Mouse (Mus musculus) neural tube, embryonic 15.5 days (tissue): ENCODE results near the gene Bcl9. TPM values are rescaled to one million over a fixed set of nuclear protein-coding genes. Genes with fewer than 3 reads are reported as not detected.

Source experiments
- ATAC-seq: fragments of 200-750 bp; cut with Nextera tagmentation; 2 replicates; pipeline ENCODE4 v1.8.0; 2017; ENCODE audit warnings: mild to moderate bottlenecking, moderate TSS enrichment, moderate library complexity; ENCODE audit not compliant: low FRiP score
- H3K27ac ChIP-seq: fragments of 300-500 bp; sonication (generic); replicated peaks from 2 replicates; pipeline ENCODE4 v1.5.1; 2015; ENCODE audit warnings: mild to moderate bottlenecking, inconsistent platforms
- H3K27me3 ChIP-seq: fragments of 300-500 bp; sonication (generic); replicated peaks from 2 replicates; pipeline ENCODE4 v1.6.1; 2015; ENCODE audit warnings: inconsistent platforms
- H3K36me3 ChIP-seq: fragments of 300-500 bp; sonication (generic); 2 replicates; pipeline ENCODE4 v1.6.1; 2015; ENCODE audit warnings: inconsistent platforms
- H3K4me1 ChIP-seq: fragments of 300-500 bp; sonication (generic); 2 replicates; pipeline ENCODE4 v1.6.1; 2015; ENCODE audit warnings: inconsistent platforms
- H3K4me2 ChIP-seq: fragments of 300-500 bp; sonication (generic); 2 replicates; pipeline ENCODE4 v1.6.1; 2015; ENCODE audit warnings: inconsistent platforms, mild to moderate bottlenecking, moderate library complexity
- H3K4me3 ChIP-seq: fragments of 300-500 bp; sonication (generic); replicated peaks from 2 replicates; pipeline ENCODE4 v1.5.1; 2015; ENCODE audit warnings: mild to moderate bottlenecking, inconsistent platforms
- H3K9ac ChIP-seq: fragments of 300-500 bp; sonication (generic); replicated peaks from 2 replicates; pipeline ENCODE4 v1.6.1; 2015; ENCODE audit warnings: mild to moderate bottlenecking, inconsistent platforms
- H3K9me3 ChIP-seq: fragments of 300-500 bp; sonication (generic); replicated peaks from 2 replicates; pipeline ENCODE4 v1.6.1; 2016; ENCODE audit warnings: inconsistent platforms
- WGBS: fragments of 180-500 bp; shearing (Covaris S2); methylation state at CpG from one replicate; pipeline ENCODE4 v1.1.7; 2015; ENCODE audit warnings: mixed read lengths; 5-methylcytosine and 5-hydroxymethylcytosine counted together
- polyA plus RNA-seq: library from polyadenylated mRNA; unstranded; fragments of >200 nt; fragmentation: Nextera tagmentation; extraction: Ambion mirVana; gene quantifications from 2 replicates; pipeline ENCODE4 v1.2.1, GENCODE M21; 2015

The Bcl9 gene
- 64.6 and 64.9 TPM in 2 replicates for polyA plus RNA-seq

DNA sequence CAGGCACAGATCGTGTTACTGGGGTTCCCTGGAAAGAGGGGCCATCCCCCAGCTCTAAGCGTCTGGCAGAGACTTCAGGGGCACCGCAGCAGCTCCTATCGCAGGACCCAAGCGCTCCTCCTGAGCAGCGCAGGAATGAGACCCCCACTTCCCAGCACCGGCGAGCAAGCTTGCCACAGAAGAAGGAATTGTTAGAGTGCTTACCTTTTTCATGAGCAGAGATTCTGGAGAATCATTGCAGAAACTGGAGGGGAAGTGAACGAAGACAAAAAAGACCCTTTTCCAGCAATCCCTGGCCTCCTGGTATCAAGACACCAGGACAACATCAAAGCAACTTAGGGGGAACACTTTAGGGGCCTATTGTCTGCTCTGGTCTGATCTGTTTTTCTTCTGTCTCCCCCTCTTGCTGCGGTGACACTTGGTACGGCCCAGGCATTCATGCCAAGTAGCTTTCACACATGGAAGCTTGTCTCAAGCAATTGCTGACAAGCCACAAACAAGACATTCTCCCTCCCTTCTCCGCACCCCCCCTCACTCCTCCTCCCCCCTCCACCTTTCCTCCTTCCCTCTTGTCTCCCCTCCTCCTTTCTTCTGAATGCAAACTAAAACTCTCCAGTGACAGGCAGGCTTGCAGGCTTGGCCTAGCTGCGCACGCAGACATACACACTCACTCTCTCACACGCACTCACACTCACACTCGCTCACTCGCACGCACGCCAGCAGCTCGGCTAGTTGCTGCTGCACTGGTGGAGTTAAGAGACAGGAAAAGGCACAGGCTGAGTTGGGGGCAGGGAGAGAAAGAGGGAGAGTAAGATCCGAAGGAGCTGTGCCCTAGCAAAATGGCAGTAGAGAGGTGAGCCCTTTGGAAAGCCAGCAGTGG, at the start of gene Bcl9:
Gene Bcl9, minus strand, starts transcription at position 365 of the 880 bp plus-strand sequence.
- peak within 1 kb of the TSS; percentile 84 for H3K9ac ChIP-seq
- ATAC-seq: peak; percentile 89
- H3K4me3 ChIP-seq: peak within 1 kb of the TSS; percentile 73
- no peaks in the 10 kb centered on the region for H3K27me3 ChIP-seq
- no peaks in the 10 kb centered on the region for H3K36me3 ChIP-seq
- H3K27ac ChIP-seq: peak within 1 kb of the TSS; percentile 97
- peaks cover 45% of the 10 kb centered on the region for H3K4me1 ChIP-seq
- H3K4me2 ChIP-seq: peak within 1 kb of the TSS; percentile 78
- H3K9me3 ChIP-seq: no peaks in the 10 kb centered on the region
- under 1% methylated on average over 21 of the region's 21 CpGs for WGBS

DNA sequence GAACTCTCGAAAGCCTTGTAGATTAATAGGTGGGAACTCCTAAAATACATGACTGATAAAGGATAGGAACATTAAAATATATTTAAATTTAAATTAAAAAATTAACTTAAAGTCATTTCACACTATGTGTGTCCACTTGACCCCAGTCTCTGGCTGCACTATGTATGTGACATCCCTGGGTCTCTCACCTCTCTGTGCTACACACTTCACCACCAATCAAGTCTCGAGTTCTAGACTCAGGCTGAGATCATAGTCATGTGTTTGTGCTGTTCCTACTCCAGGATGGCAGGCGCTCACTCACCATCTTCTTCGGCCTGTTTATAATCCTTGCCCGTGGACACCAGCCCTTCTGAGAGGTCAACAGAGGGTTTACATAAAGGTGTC, 41.5 kb upstream of the Bcl9 start:
- H3K9me3 ChIP-seq: no peaks in the 10 kb centered on the region
- no peak for ATAC-seq
- H3K4me3 ChIP-seq: no peak overlapping the region
- no peak overlapping the region for H3K27ac ChIP-seq
- no peak overlapping the region for H3K4me2 ChIP-seq
- WGBS: 70% methylated on average over 5 of the region's 5 CpGs
- H3K9ac ChIP-seq: no peak overlapping the region
- peaks cover 25% of the 10 kb centered on the region for H3K4me1 ChIP-seq
- H3K27me3 ChIP-seq: peaks cover 4% of the 10 kb centered on the region; the same call in 1 of the 2 replicates
- no peaks in the 10 kb centered on the region for H3K36me3 ChIP-seq

DNA sequence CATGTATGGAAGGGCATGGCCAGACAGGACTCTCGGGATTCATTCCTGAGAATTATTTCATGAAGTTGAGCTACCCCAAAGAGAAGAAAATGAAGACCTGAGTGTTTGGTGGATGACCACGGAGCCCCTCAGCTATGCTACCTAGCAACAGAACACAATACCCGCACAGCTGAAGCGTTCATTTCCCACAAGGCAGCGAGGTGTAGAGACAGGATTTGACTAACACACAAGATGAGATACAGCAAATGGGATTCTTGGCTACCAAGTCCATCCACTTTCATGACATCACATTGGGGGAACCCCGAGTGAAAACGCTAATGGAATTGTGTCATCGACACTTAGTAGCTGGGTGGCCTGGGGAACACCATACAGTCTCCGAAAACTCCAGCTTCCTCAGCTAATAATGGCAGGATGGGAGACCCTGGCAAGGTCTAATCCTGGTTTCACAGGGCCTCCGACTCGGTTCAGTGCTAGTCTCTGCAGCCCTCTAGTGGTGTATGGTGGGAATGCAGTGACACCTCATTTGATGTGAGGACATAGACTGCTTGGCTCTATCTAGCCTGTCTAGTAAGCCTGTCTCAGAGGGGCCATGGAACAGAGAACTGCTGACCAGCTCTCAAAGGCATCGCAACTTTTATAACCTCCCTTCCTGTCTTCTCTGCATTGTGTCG, 40.9 kb upstream of the Bcl9 start:
- Histone ChIP-seq H3K4me1 (peaks cover 27% of the 10 kb centered on the region), H3K9ac (no peak overlapping the region), H3K4me2 (no peak overlapping the region), H3K27ac (no peak overlapping the region), H3K27me3 (peaks cover 4% of the 10 kb centered on the region; the same call in 1 of the 2 replicates), H3K36me3 (no peaks in the 10 kb centered on the region), H3K4me3 (no peak overlapping the region), H3K9me3 (no peaks in the 10 kb centered on the region)
- peak; percentile 90 for ATAC-seq
- 20% methylated on average over 13 of the region's 13 CpGs for WGBS

DNA sequence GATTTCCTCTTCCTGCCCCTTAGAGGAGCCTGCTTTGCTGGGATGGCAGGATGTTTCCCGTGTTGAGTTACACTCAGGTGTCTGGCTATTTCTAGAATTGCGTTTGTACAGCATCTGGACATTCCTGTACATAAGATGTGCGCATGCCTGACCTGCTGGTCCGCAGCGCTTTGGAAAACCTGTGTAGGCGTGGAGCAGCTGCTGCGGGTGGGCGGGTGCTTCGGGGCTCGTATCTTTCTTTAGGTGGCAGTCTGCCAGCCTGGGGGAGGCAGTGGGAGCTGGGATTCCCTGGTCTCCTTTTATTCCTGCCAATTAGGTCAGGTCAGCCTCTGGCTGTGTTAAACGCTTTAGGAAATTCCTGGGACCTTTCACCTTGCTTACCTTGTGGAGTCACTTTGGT, 39.6 kb upstream of the Bcl9 start:
- WGBS: 40% methylated on average over 11 of the region's 11 CpGs
- ATAC-seq: no peak
- H3K9ac ChIP-seq: no peak overlapping the region
- no peak overlapping the region for H3K4me3 ChIP-seq
- H3K27me3 ChIP-seq: peaks cover 4% of the 10 kb centered on the region; the same call in 1 of the 2 replicates
- peaks cover 27% of the 10 kb centered on the region for H3K4me1 ChIP-seq
- H3K4me2 ChIP-seq: peak overlapping the region; percentile 28; the same call in 1 of the 2 replicates
- H3K36me3 ChIP-seq: no peaks in the 10 kb centered on the region
- H3K27ac ChIP-seq: no peak overlapping the region
- no peaks in the 10 kb centered on the region for H3K9me3 ChIP-seq

DNA sequence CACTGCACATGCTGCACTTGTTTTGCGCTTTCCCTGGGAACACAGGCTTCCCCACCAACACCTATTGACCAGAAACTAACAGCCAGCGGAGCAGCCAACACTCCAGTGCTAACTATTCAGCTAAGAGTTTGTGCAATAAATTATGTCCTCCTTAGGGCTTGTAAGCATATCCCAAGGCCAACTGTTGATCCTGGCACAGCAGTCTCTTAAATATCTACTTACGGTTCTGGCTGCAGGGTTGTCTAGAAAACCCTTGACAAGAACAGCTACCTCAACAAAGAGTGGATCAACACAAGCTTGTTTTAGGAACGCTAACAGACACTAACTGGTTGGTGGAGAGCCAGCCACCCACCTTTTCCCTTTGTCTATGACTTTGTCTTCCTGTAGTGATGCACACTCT, 38.6 kb upstream of the Bcl9 start:
- no peak for ATAC-seq
- Histone ChIP-seq H3K4me3 (no peak overlapping the region), H3K27me3 (peaks cover 4% of the 10 kb centered on the region; the same call in 1 of the 2 replicates), H3K27ac (no peak overlapping the region), H3K9ac (no peak overlapping the region), H3K4me2 (no peak overlapping the region), H3K36me3 (no peaks in the 10 kb centered on the region), H3K9me3 (no peaks in the 10 kb centered on the region), H3K4me1 (peaks cover 27% of the 10 kb centered on the region)
- WGBS: 52% methylated on average over 4 of the region's 4 CpGs

DNA sequence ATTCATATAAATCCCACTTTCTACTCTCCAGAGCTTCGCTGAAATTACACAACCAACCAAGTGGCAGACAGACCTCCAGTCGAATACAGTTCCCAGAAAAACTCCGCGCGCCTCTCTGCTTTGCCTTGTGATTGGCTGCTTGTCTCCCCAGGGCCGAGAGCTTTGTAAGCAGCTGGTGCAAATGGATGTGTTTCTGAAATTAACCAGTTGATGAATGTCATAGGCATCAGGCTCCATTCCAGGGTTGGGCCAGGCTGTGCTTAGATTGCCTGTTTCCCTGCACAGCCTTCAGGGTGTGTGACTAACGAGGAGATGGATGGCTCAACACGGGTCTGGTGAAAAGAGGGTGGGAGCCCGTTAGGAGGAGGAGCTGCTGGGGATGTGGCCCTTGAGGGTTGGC, 36.9 kb upstream of the Bcl9 start:
- ATAC-seq: peak; percentile 39; the same call in 1 of the 2 replicates
- WGBS: 19% methylated on average over 9 of the region's 9 CpGs
- H3K4me2 ChIP-seq: peak overlapping the region; percentile 25
- H3K4me3 ChIP-seq: no peak overlapping the region
- H3K9me3 ChIP-seq: no peaks in the 10 kb centered on the region
- H3K27ac ChIP-seq: no peak overlapping the region
- peaks cover 4% of the 10 kb centered on the region; the same call in 1 of the 2 replicates for H3K27me3 ChIP-seq
- H3K4me1 ChIP-seq: peaks cover 27% of the 10 kb centered on the region
- no peaks in the 10 kb centered on the region for H3K36me3 ChIP-seq
- H3K9ac ChIP-seq: no peak overlapping the region

DNA sequence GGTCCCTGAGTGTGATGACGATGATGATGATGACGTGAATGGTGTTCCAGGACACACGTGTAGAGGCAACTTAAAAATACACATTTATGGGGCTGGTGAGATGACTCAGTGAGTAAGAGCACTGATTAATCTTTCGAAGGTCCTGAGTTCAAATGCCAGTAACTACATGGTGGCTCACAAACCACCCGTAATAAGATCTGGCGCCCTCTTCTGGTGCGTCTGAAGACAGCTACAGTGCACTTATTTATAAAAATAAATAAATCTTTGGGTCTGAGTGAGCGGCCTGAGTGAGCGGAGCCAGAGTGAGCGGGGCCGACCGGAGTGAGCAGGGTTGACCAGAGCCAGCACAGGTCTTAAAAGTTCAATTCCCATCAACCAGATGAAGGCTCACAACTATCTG, 34.5 kb upstream of the Bcl9 start:
- H3K27ac ChIP-seq: no peak overlapping the region
- no peak overlapping the region for H3K9ac ChIP-seq
- WGBS: 91% methylated on average over 12 of the region's 12 CpGs
- H3K4me3 ChIP-seq: no peak overlapping the region
- no peaks in the 10 kb centered on the region for H3K36me3 ChIP-seq
- peaks cover 16% of the 10 kb centered on the region for H3K4me1 ChIP-seq
- no peaks in the 10 kb centered on the region for H3K9me3 ChIP-seq
- no peak overlapping the region for H3K4me2 ChIP-seq
- ATAC-seq: no peak
- H3K27me3 ChIP-seq: peaks cover 4% of the 10 kb centered on the region; the same call in 1 of the 2 replicates

DNA sequence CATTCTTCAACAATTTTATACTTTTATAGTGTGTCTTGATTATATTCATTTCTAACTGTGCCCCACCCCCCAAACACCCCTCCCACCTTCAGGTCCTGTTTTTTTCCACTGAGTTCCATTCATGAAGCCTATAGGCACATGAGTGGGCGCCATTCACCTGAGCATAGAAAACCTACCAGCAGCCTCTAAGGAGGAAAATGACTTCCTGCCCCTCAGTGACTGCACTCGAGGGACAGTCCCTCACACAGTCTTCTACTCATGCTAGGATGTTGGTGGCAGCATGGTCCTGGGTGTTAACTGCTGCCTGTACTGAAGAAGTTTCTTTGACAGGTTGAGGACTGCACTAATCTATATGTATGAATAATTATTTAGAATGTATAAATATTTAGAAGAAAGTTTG, 30.1 kb upstream of the Bcl9 start:
- H3K27me3 ChIP-seq: peaks cover 6% of the 10 kb centered on the region; the same call in 1 of the 2 replicates
- no peaks in the 10 kb centered on the region for H3K9me3 ChIP-seq
- peaks cover 18% of the 10 kb centered on the region for H3K4me1 ChIP-seq
- no peak overlapping the region for H3K4me3 ChIP-seq
- 93% methylated on average over 2 of the region's 2 CpGs for WGBS
- no peak overlapping the region for H3K4me2 ChIP-seq
- H3K9ac ChIP-seq: no peak overlapping the region
- ATAC-seq: no peak
- H3K27ac ChIP-seq: no peak overlapping the region
- H3K36me3 ChIP-seq: no peaks in the 10 kb centered on the region

DNA sequence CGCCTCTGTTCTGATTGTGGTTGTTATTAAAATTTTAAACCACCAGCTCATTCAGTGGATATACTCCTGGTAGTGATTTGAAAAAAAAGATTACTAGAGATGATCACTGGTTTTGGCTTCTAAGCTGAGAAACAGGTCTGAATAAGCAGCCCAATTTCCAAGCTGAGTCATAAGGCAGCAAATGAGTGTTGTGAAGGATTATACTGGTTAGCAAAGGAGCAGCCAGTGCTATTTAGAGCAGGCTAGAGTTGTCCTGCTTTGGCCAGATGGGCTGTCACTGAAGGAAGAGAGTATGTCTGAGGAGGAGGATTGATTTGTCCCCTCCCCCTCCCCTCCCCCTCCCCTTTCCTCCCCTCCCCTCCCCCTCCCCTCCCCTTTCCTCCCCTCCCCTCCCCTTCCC, 29.6 kb upstream of the Bcl9 start:
- no peak for ATAC-seq
- no peaks in the 10 kb centered on the region for H3K9me3 ChIP-seq
- no peak overlapping the region for H3K9ac ChIP-seq

DNA sequence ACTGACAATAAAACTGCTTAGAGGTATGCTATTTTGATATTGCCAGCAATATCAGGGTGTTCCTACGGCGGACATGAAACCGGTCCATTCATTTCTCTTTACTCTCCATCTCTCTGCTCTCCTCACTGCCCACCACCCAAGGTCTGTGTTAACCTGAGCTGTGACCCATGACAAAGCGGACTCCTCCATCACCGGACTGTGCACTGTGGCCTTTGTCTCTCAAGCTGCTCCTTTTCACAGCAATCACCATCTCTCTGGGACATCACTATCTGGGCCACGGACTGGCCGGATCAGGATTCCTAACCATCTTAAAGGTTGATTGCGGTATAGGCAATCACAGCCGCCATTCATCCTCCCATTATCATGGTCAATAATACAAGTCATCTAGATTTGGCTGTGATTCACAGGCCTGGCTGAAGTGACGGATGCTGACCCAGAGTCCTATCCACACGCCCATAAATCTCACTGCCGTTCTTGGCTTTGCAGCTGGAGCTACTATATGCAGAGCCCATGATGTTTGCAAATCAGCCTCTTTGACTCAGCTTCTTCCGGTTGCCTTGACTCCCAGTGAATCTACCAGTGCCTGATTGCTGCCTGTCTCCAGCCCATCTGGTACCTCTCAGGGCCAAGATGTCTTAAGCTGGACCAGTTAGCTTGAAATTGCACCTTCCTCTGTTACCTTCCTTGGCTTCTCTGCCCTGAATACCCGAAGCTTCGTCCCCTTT, 28.1 kb upstream of the Bcl9 start:
- no peak for ATAC-seq
- Histone ChIP-seq H3K27me3 (peaks cover 8% of the 10 kb centered on the region; the same call in 1 of the 2 replicates), H3K36me3 (no peaks in the 10 kb centered on the region), H3K4me1 (peaks cover 18% of the 10 kb centered on the region), H3K9me3 (no peaks in the 10 kb centered on the region), H3K9ac (no peak overlapping the region), H3K4me2 (no peak overlapping the region), H3K27ac (no peak overlapping the region), H3K4me3 (no peak overlapping the region)
- WGBS: 38% methylated on average over 15 of the region's 15 CpGs

More for the DNA sequence above, 29.6 kb upstream of the Bcl9 start:
- 98% methylated on average over 1 of the region's 1 CpGs for WGBS
- Histone ChIP-seq H3K4me3 (no peak overlapping the region), H3K4me1 (peaks cover 18% of the 10 kb centered on the region), H3K27me3 (peaks cover 8% of the 10 kb centered on the region; the same call in 1 of the 2 replicates), H3K27ac (no peak overlapping the region), H3K4me2 (no peak overlapping the region), H3K36me3 (no peaks in the 10 kb centered on the region)

DNA sequence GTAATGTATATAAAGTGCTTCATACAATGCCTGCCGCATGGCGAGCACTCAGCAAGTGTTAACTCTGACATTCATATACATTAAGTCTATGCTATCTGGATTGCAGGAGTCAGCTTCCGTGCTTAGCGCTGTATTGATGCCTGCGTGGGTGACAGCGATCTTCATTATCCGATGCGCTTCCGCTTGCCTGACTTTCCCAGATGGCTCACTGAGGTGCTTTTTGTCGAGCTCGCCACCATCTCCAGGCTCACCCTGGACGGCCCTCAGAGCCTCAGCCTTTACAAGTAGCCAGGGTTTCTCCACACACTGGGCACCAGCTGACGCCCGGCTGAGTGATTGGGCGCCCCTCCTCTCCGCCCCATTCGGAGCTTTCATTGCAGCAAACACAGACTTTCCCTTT, 26.3 kb upstream of the Bcl9 start:
- Histone ChIP-seq H3K4me3 (peak overlapping the region; percentile 9; the same call in 1 of the 2 replicates), H3K36me3 (no peaks in the 10 kb centered on the region), H3K4me1 (peaks cover 18% of the 10 kb centered on the region), H3K27me3 (peaks cover 8% of the 10 kb centered on the region; the same call in 1 of the 2 replicates), H3K4me2 (peak overlapping the region; percentile 50), H3K9me3 (no peaks in the 10 kb centered on the region), H3K27ac (no peak overlapping the region), H3K9ac (no peak overlapping the region)
- 26% methylated on average over 17 of the region's 17 CpGs for WGBS
- no peak; the same call in none of the 2 replicates for ATAC-seq
